Mouse (Mus musculus) small intestine, adult 2 months (tissue): ENCODE measurements around the gene Tmem189.

Experiments
- CTCF ChIP-seq: fragments of 200-500 bp; IDR thresholded peaks from 2 replicates; pipeline ENCODE4 v1.5.1; 2012; ENCODE audit warnings: low read depth, mild to moderate bottlenecking, control low read depth, inconsistent platforms, low read length, moderate library complexity, mixed read lengths; ENCODE audit not compliant: insufficient replicate concordance, insufficient read length; ENCODE audit errors: extremely low read depth
- POLR2A ChIP-seq: fragments of 200-500 bp; IDR thresholded peaks from 2 replicates; pipeline ENCODE4 v1.6.1; 2012; ENCODE audit warnings: low read depth, mild to moderate bottlenecking, control low read depth, inconsistent platforms, low read length, moderate library complexity

DNA sequence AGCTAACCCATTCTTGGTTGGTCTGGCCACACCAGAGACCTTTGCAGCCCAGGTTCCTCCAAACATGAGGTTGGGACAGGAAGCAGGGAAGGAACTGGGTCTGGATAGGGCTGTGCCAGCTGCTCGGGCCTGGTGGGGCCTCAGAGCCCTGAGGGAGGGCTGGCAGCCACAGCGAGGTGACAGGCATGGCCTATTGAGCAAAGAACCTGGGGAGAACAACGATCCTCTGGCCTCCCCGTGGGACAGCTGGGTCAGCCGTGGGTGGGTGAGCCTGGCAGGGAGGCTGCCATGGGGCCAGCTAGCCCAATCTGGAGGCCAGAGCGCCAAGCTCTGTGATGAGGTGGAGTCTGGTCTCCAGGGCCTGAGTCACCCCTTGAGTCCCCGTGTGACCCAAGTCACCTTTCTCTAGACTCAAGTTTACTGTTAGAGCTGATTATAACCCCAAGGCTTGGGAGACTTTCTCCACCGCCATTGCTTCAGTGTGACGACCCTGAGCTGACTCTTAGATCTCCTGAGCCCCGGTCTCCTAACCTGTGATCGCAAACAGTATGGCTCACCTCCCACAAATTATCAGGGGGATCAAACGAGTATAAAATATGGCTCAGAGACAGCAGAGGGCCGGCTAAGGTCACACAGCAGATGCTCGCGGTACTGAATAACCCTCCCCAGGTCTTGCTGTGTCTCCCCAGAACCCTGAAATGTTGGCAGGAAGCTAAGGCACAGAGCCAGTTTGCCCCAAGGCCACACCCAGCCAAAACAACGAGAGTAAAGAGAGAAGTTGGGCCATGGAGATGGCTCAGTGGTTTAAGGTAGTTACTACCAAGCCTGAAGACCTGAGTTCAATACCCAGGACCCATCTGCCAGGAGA, 3.0 kb downstream of the Tmem189 start:
- TF ChIP-seq CTCF: no peak
- TF ChIP-seq POLR2A: no peak
